Mouse (Mus musculus) kidney, adult 2 months (tissue): ENCODE results near the gene Sema7a.

ENCODE experiments used
- CTCF ChIP-seq: fragments of 200-500 bp; conservative IDR thresholded peaks from 2 replicates; pipeline ENCODE4 v1.5.1; 2011; ENCODE audit warnings: low read depth, mild to moderate bottlenecking, control low read depth, low read length, moderate library complexity, mixed read lengths; ENCODE audit not compliant: insufficient read depth, insufficient read length
- POLR2A ChIP-seq: fragments of 200-500 bp; IDR thresholded peaks from one replicate; pipeline ENCODE4 v1.6.1; 2011; ENCODE audit warnings: low read depth, low read length, control low read depth

DNA sequence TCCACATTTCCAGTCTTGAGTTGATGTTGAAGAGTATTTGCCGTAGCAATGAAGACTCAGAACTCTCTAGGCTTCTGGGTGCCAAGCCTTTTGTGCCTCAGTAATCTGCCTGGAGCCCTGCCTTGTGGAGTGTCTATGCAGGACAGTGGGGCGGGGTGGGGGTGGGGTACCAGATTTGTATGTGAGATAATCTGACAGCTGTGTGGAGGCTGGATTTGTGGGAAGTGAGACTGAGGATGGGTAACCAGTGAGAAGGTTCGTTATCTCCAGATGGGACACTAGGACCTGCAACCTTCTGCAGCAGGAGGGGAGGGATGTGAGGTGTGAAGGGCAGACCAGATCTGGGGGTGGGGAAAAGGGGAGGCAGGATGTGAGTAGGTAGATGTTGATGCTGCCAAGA lies 7.7 kb upstream of the Sema7a start:
- TF ChIP-seq CTCF, result no peak
- no peak for TF ChIP-seq POLR2A
